Mouse (Mus musculus) stomach, postnatal 0 days (tissue): ENCODE results near the gene Taar9.

Experiments used
- CTCF ChIP-seq: IDR thresholded peaks from 2 replicates; pipeline ENCODE4 v1.5.1; 2016; ENCODE audit warnings: antibody characterized with exemption, low read depth, mild to moderate bottlenecking, moderate library complexity
- EP300 ChIP-seq: optimal IDR thresholded peaks from 2 replicates; pipeline ENCODE3; 2016; ENCODE audit warnings: antibody characterized with exemption

DNA sequence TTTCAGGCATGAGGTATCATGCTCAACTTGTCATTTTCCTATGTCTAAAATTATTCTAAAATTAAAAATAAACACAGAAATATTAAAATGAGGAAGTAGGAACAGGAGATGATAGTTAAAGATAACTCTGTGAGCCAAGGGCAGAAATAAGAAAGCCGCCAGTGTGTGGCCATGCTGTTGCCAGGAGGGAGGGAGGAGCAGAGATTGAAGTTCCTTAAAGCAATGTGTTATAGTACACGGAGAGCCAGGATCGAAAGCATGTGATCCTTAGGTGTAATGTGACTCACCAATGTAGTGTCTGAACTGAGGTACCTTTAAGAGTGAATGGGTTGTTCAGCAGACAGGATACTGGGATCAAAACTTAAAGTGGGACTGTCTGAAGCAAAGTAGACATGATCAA is 33.4 kb upstream of the Taar9 start:
- no peak for TF ChIP-seq CTCF
- TF ChIP-seq EP300, result no peak
